Mouse (Mus musculus) induced T-regulatory cell, adult 2 months (primary cell): Measurements from ENCODE around the gene Cxcl12.

Experiments used
- DNase-seq: peaks from one replicate; pipeline ENCODE4 v3.0.0-alpha.2; 2012; ENCODE audit warnings: low read depth

Cxcl12 gene

DNA sequence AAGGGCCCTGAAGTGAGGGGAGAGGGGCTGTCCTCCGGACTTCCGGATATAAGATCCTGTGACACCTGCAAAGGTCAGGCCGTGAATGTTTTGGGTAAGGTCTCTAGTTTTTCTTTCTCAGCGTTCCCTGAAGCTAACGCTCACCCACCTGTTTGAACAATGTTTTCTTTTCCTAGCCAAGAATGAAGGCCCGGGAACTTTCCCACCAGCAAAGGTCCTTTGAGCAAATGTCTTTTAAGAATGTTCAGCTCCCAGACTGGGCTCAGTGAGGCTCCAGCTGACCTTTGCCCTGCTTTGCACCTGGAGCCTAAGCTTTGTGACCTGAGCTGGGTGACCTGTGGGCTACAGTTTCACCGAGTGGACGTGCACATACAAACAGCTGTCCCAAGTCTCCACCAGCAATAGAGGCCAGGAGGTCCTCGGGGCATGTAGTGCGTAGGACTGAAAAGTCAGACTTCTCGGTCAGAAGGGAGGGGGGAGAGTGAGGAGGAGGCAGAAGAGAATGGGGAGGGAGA, 52.6 kb downstream of the Cxcl12 start:
- no peak for DNase-seq
